Mouse (Mus musculus): ENCODE data around the gene Cltb.
"Not testable (repeated sequence)": the region's sequence is repeated elsewhere in the genome, so short reads cannot be mapped to it uniquely, and the experiment has no call there.

The Cltb gene

GRCm38 (mm10) chr13:54610972-54611754 lies at the start of gene Cltb:
Gene Cltb (minus strand): TSS chr13:54611344.
- peak; percentile 79 to 89 for DNase-seq (ENCODE audit: low spot score in 2 of 2)

- no peak for DNase-seq (ENCODE audit: low spot score in 2 of 2)
These were observed 49.7 kb upstream of the Cltb start for GRCm38 (mm10) chr13:54660877-54661276.

GRCm38 (mm10) chr13:54650461-54650860 lies 39.3 kb upstream of the Cltb start:
- no peak for DNase-seq (ENCODE audit: low spot score in 2 of 2)

GRCm38 (mm10) chr13:54635011-54635410 lies 23.9 kb upstream of the Cltb start:
- DNase-seq (ENCODE audit: low spot score in 2 of 2) = no peak

- no peak for DNase-seq (ENCODE audit: low spot score in 2 of 2)
These were observed 21.7 kb upstream of the Cltb start for GRCm38 (mm10) chr13:54632731-54633277.

- DNase-seq (ENCODE audit: low spot score in 2 of 2) = no peak
These were observed 18.0 kb upstream of the Cltb start for GRCm38 (mm10) chr13:54629128-54629527.

GRCm38 (mm10) chr13:54621960-54622521 lies 10.9 kb upstream of the Cltb start:
- DNase-seq (ENCODE audit: low spot score in 2 of 2) = no peak

GRCm38 (mm10) chr13:54621155-54621932 lies 10.2 kb upstream of the Cltb start, which contains the start of gene Faf2:
Gene Faf2 (plus strand): TSS chr13:54621784.
- peak; percentile 93 to 98 for DNase-seq (ENCODE audit: low spot score in 2 of 2)

- no peak for DNase-seq (ENCODE audit: low spot score in 2 of 2)
These were observed 5.9 kb upstream of the Cltb start for GRCm38 (mm10) chr13:54616998-54617397.

- no peak for DNase-seq (ENCODE audit: low spot score in 2 of 2)
These were observed 5.2 kb upstream of the Cltb start for GRCm38 (mm10) chr13:54616307-54616706.

- not testable (repeated sequence) for DNase-seq (ENCODE audit: low spot score in 2 of 2)
These were observed 2.0 kb upstream of the Cltb start for GRCm38 (mm10) chr13:54613141-54613540.

GRCm38 (mm10) chr13:54610613-54610971 lies 552 bp downstream of the Cltb start:
- no peak for DNase-seq (ENCODE audit: low spot score in 2 of 2)

GRCm38 (mm10) chr13:54609301-54609700 lies 1.8 kb downstream of the Cltb start:
- no peak for DNase-seq (ENCODE audit: low spot score in 2 of 2)

- DNase-seq (ENCODE audit: low spot score in 2 of 2) = peak in 1 of 2 experiments; percentile 39
These were observed 2.5 kb downstream of the Cltb start for GRCm38 (mm10) chr13:54608666-54609065.

GRCm38 (mm10) chr13:54608002-54608401 lies 3.1 kb downstream of the Cltb start:
- DNase-seq (ENCODE audit: low spot score in 2 of 2) = no peak

GRCm38 (mm10) chr13:54607204-54607603 lies 3.9 kb downstream of the Cltb start:
- DNase-seq (ENCODE audit: low spot score in 2 of 2) = no peak

- no peak for DNase-seq (ENCODE audit: low spot score in 2 of 2)
These were observed 5.7 kb downstream of the Cltb start for GRCm38 (mm10) chr13:54605426-54605825.

- DNase-seq (ENCODE audit: low spot score in 2 of 2) = no peak
These were observed 6.9 kb downstream of the Cltb start for GRCm38 (mm10) chr13:54604221-54604620.

- DNase-seq (ENCODE audit: low spot score in 2 of 2) = no peak
These were observed 7.6 kb downstream of the Cltb start for GRCm38 (mm10) chr13:54603501-54603900.

GRCm38 (mm10) chr13:54602639-54603111 lies 8.5 kb downstream of the Cltb start:
- no peak for DNase-seq (ENCODE audit: low spot score in 2 of 2)

- no peak for DNase-seq (ENCODE audit: low spot score in 2 of 2)
These were observed 12.5 kb downstream of the Cltb start for GRCm38 (mm10) chr13:54598622-54599143.

- no peak for DNase-seq (ENCODE audit: low spot score in 2 of 2)
These were observed 14.3 kb downstream of the Cltb start for GRCm38 (mm10) chr13:54596870-54597269.

Data from frontal cortex, postnatal 10 days (tissue).